Mouse (Mus musculus): Measurements from ENCODE around the gene Crabp2.
"Not testable (repeated sequence)": the region's sequence is repeated elsewhere in the genome, so short reads cannot be mapped to it uniquely, and the experiment has no call there.

Gene Crabp2

GRCm38 (mm10) chr3:87948378-87949265 lies at the start of gene Crabp2:
Gene Crabp2, plus strand, starts transcription at chr3:87948666.
- no peak for DNase-seq

GRCm38 (mm10) chr3:87899266-87899665 lies 49.2 kb upstream of the Crabp2 start:
- no peak for DNase-seq

GRCm38 (mm10) chr3:87899776-87900175 lies 48.7 kb upstream of the Crabp2 start:
- no peak for DNase-seq

GRCm38 (mm10) chr3:87901036-87901624 lies 47.3 kb upstream of the Crabp2 start:
- no peak for DNase-seq

GRCm38 (mm10) chr3:87901959-87902358 lies 46.5 kb upstream of the Crabp2 start:
- not testable (repeated sequence) for DNase-seq

GRCm38 (mm10) chr3:87903821-87904220 lies 44.6 kb upstream of the Crabp2 start:
- no peak for DNase-seq

GRCm38 (mm10) chr3:87905880-87906485 lies 42.5 kb upstream of the Crabp2 start, which contains the start of gene Hdgf:
Gene Hdgf, plus strand, starts transcription at chr3:87906321.
- DNase-seq, result peak; percentile 96

GRCm38 (mm10) chr3:87906601-87906980 lies 41.9 kb upstream of the Crabp2 start:
- DNase-seq, result peak; percentile 80

- DNase-seq, result peak; percentile 67
Observed at GRCm38 (mm10) chr3:87906981-87907857, 41.2 kb upstream of the Crabp2 start.

- DNase-seq, result peak; percentile 29
Observed at GRCm38 (mm10) chr3:87907906-87908305, 40.6 kb upstream of the Crabp2 start.

GRCm38 (mm10) chr3:87909381-87909780 lies 39.1 kb upstream of the Crabp2 start:
- DNase-seq, result peak; percentile 19

- peak; percentile 46 for DNase-seq
Observed at GRCm38 (mm10) chr3:87909874-87910273, 38.6 kb upstream of the Crabp2 start.

GRCm38 (mm10) chr3:87910573-87911141 lies 37.8 kb upstream of the Crabp2 start:
- DNase-seq, result peak; percentile 78

GRCm38 (mm10) chr3:87913491-87913890 lies 35.0 kb upstream of the Crabp2 start:
- no peak for DNase-seq

GRCm38 (mm10) chr3:87913891-87914290 lies 34.6 kb upstream of the Crabp2 start:
- DNase-seq, result peak; percentile 26

GRCm38 (mm10) chr3:87916990-87917389 lies 31.5 kb upstream of the Crabp2 start:
- DNase-seq, result peak; percentile 4

GRCm38 (mm10) chr3:87918551-87918950 lies 29.9 kb upstream of the Crabp2 start:
- peak; percentile 15 for DNase-seq

GRCm38 (mm10) chr3:87919336-87920108 lies 28.9 kb upstream of the Crabp2 start, which contains the start of gene Mrpl24:
Gene Mrpl24, plus strand, starts transcription at chr3:87919506.
- peak; percentile 85 for DNase-seq

GRCm38 (mm10) chr3:87920270-87920943 lies 28.1 kb upstream of the Crabp2 start:
- peak; percentile 10 for DNase-seq

GRCm38 (mm10) chr3:87924996-87925395 lies 23.5 kb upstream of the Crabp2 start:
- no peak for DNase-seq

GRCm38 (mm10) chr3:87927452-87927851 lies 21.0 kb upstream of the Crabp2 start:
- no peak for DNase-seq
